Mouse (Mus musculus) limb, embryonic 14.5 days (tissue): ENCODE results near the gene Cfap126. TPM values are rescaled to one million over a fixed set of nuclear protein-coding genes. Genes with fewer than 3 reads are reported as not detected.
"Not testable (repeated sequence)": the region's sequence is repeated elsewhere in the genome, so short reads cannot be mapped to it uniquely, and the experiment has no call there.

ENCODE experiments used
- ATAC-seq: fragments of 200-750 bp; cut with Nextera tagmentation; 2 replicates; pipeline ENCODE4 v1.8.0; 2017; ENCODE audit warnings: low read depth, moderate number of reproducible peaks, moderate TSS enrichment; ENCODE audit not compliant: low FRiP score
- DNase-seq: peaks from one replicate; pipeline ENCODE4 v3.0.0-alpha.2; 2015; ENCODE audit warnings: low spot score
- H3K27ac ChIP-seq: fragments of 300-500 bp; sonication (generic); replicated peaks from 2 replicates; pipeline ENCODE4 v1.5.1; 2014; ENCODE audit warnings: low read depth, mild to moderate bottlenecking, low read length, moderate library complexity, mixed read lengths
- H3K27me3 ChIP-seq: fragments of 300-500 bp; sonication (generic); 2 replicates; pipeline ENCODE4 v1.6.1; 2014; ENCODE audit warnings: low read length, mixed read lengths; ENCODE audit not compliant: control insufficient read depth, insufficient read depth
- H3K36me3 ChIP-seq: fragments of 300-500 bp; sonication (generic); 2 replicates; pipeline ENCODE4 v1.6.1; 2014; ENCODE audit warnings: mild to moderate bottlenecking, low read length, moderate library complexity, mixed read lengths; ENCODE audit not compliant: control insufficient read depth, insufficient read depth
- H3K4me1 ChIP-seq: fragments of 300-500 bp; sonication (generic); 2 replicates; pipeline ENCODE4 v1.6.1; 2014; ENCODE audit warnings: antibody characterized with exemption, low read length, mixed read lengths; ENCODE audit not compliant: control insufficient read depth, insufficient read depth
- H3K4me2 ChIP-seq: fragments of 300-500 bp; sonication (generic); replicated peaks from 2 replicates; pipeline ENCODE4 v1.6.1; 2014; ENCODE audit warnings: low read depth, mild to moderate bottlenecking, low read length, moderate library complexity; ENCODE audit not compliant: severe bottlenecking
- H3K4me3 ChIP-seq: fragments of 300-500 bp; sonication (generic); replicated peaks from 2 replicates; pipeline ENCODE4 v1.5.1; 2014; ENCODE audit warnings: low read length
- H3K9ac ChIP-seq: fragments of 300-500 bp; sonication (generic); 2 replicates; pipeline ENCODE4 v1.6.1; 2014; ENCODE audit warnings: mild to moderate bottlenecking, low read depth, low read length, moderate library complexity; ENCODE audit not compliant: severe bottlenecking
- H3K9me3 ChIP-seq: fragments of 300-500 bp; sonication (generic); 2 replicates; pipeline ENCODE4 v1.6.1; 2016; ENCODE audit warnings: low read length; ENCODE audit not compliant: control insufficient read depth
- POLR2A ChIP-seq: fragments of 200-500 bp; IDR thresholded peaks from 2 replicates; pipeline ENCODE4 v1.8.0; 2012; ENCODE audit warnings: inconsistent platforms, mild to moderate bottlenecking, moderate library complexity, borderline replicate concordance; ENCODE audit not compliant: insufficient read depth, insufficient read length; ENCODE audit errors: extremely low read depth
- WGBS: fragments of 180-500 bp; shearing (Covaris S2); extraction: QIAGEN DNeasy Blood & Tissue Kit; methylation state at CpG from one replicate; pipeline ENCODE4 v1.1.7; 2014; 5-methylcytosine and 5-hydroxymethylcytosine counted together
- polyA plus RNA-seq, 2 experiments: library from polyadenylated mRNA; depleted of rRNA in 1 of 2; stranded (reverse) in 1 of 2; unstranded in 1 of 2; fragments of >200 nt; fragmentation: Nextera tagmentation in 1 of 2; extraction: Ambion mirVana in 1 of 2; gene quantifications; 2 replicates each; pipeline versions ENCODE4 v1.2.1 to v1.2.3; 2012 to 2014

Gene Cfap126
- polyA plus RNA-seq, 2 experiments: 1.3 to 2.1 TPM

DNA sequence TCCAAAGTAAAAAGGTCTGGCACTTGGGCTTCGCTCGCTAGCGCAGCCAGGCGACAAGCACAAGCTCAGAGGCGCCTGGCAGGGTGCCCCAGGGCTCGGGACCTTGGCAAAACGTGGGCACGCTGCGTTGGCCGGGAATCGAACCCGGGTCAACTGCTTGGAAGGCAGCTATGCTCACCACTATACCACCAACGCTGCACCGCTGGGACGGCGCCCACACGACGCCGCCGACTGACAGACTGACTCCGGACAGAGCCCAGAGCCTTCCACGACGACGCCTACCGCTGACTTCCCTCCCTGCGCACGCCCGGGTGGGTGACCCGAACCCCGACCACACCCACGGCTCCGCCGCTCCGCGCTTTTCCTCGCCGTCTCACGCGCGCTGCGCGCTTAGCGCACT lies 33.9 kb upstream of the Cfap126 start:
- H3K4me1 ChIP-seq, H3K4me3 ChIP-seq, H3K9ac ChIP-seq, H3K4me2 ChIP-seq, DNase-seq, H3K27ac ChIP-seq, H3K9me3 ChIP-seq, H3K36me3 ChIP-seq: not testable (repeated sequence)
- WGBS: no CpG with 5 or more reads among the region's 43 CpGs
- peak; percentile 32 for ATAC-seq
- H3K27me3 ChIP-seq: peaks cover 18% of the 10 kb centered on the region

DNA sequence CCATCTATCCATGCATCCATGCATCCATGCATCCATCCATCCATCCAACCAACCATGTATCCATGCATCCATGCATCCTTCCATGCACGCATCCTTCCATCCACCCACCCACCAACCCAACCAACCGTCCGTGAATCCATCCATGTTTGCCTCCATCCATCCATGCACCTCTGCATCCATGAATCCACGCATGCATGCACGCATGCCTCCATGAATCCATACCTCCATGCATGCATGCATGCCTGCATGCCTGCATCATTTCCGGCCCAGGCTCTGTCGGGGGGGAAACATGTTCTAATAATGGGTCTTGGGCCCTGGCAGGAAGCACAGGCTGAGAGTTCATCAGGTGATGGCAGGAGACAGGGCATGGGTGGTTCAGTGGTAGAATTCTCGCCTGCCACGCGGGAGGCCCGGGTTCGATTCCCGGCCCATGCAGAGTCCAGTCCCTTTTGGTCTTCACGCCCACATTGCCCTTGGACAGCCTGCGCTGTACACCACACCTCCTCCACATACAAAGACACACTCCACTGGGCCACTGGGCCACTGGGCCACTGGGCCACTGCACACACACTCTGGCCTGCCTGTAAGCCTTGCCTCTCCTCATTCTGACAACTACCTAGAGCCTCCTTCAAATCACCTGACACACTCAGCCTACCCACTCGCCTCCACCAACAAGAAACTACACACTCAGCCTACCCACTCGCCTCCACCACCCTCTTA lies 32.0 kb upstream of the Cfap126 start:
- H3K4me1 ChIP-seq, H3K4me3 ChIP-seq, H3K27ac ChIP-seq, DNase-seq, H3K36me3 ChIP-seq, H3K4me2 ChIP-seq, H3K9me3 ChIP-seq, H3K9ac ChIP-seq: not testable (repeated sequence)
- peak; percentile 10; the same call in 1 of the 2 replicates for ATAC-seq
- WGBS: 39% methylated on average over 9 of the region's 17 CpGs
- H3K27me3 ChIP-seq: peaks cover 29% of the 10 kb centered on the region

DNA sequence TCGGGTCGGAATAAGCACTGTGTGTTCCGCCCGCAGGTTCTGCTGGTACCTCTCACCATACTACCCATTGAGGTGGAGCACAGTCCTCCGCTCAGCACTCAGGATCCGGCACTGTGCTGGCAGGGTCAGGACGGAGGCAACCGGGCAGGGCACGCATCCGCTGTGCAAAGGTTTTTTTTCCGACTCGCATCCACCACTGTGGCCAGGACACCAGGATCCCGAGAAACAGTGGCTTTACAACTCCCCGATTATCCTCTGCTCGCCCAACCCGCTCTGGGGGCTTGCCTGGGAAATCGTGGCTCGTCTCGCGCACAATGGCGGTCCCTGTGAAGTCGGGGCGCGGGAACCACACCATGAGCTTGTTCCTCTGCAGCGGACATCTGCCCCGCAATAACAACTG lies 28.0 kb upstream of the Cfap126 start:
- Histone ChIP-seq H3K36me3 (no peaks in the 10 kb centered on the region), H3K27me3 (peaks cover 19% of the 10 kb centered on the region), H3K4me1 (no peaks in the 10 kb centered on the region), H3K9ac (0 out of 2 replicates have a peak overlapping the region, but pooled peaks have one; percentile 31), H3K4me2 (peak overlapping the region; percentile 63), H3K4me3 (peak overlapping the region; percentile 42), H3K9me3 (no peaks in the 10 kb centered on the region), H3K27ac (no peak overlapping the region)
- DNase-seq: peak; percentile 2
- ATAC-seq: no peak
- TF ChIP-seq POLR2A: no peak
- WGBS: under 1% methylated on average over 25 of the region's 26 CpGs

DNA sequence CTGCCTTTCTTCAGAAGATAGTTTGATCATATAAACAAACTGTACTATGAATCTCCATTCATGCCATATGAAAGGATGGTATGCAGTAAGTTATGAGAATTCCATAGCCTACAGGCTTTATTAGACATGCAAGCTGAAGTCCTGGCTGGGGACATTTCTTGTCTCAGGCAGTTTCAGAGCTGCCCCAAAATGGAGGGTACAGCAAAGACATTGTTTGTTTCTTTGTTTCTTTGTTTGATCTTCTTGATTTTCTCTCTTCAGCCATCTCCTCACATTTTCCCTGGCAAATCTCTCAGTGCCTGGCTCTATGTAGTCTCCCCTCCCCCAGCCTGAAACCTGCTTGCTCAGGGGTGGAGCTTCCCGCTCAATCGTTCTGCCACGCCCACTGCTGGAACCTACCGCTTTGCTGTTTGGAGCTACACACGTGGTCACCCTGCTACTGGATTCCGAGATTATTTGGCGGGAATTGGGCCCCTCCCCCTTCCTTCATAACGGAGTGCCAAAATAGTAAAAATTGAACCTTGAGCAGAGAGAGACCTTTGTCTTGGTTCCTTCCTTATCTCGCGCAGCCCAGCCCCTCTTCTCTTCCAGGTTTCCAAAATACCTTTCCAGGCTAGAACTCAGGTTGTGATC lies 25.4 kb upstream of the Cfap126 start:
- peaks cover 14% of the 10 kb centered on the region for H3K27me3 ChIP-seq
- H3K4me1 ChIP-seq, ATAC-seq, H3K27ac ChIP-seq, H3K9me3 ChIP-seq, H3K9ac ChIP-seq, DNase-seq, H3K36me3 ChIP-seq, H3K4me3 ChIP-seq: not testable (repeated sequence)
- WGBS: 4% methylated on average over 10 of the region's 10 CpGs
- H3K4me2 ChIP-seq: peak overlapping the region; percentile 37

DNA sequence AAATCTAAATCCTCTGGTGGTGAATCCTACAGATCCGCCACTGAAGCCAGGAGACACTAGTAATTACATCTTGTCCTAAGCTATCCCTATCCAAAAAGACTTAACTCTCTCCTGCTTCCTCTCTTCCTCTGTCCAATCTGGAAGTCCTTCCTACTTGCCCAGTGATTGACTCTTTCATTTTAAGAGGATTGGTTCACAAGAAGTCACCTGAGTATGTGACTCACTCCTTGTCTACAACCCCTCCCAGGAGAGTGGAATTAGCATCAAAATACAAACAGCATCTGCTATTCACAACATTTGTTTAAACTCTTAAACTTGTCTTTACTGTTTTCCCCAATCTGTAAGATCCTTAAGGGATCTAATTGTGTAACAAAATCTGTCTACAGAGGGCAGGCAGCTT lies 23.8 kb upstream of the Cfap126 start:
- H3K36me3 ChIP-seq: no peaks in the 10 kb centered on the region
- H3K9ac ChIP-seq: no peak overlapping the region
- H3K9me3 ChIP-seq: no peaks in the 10 kb centered on the region
- H3K27ac ChIP-seq: no peak overlapping the region
- no peak overlapping the region for H3K4me3 ChIP-seq
- WGBS: 81% methylated on average over 1 of the region's 1 CpGs
- H3K27me3 ChIP-seq: peaks cover 14% of the 10 kb centered on the region
- DNase-seq: no peak
- ATAC-seq: no peak
- no peaks in the 10 kb centered on the region for H3K4me1 ChIP-seq
- no peak for TF ChIP-seq POLR2A
- H3K4me2 ChIP-seq: no peak overlapping the region
